Mouse (Mus musculus): ENCODE measurements around the gene Ntn5. TPM values are rescaled to one million over a fixed set of nuclear protein-coding genes. Genes with fewer than 3 reads are reported as not detected.

The Ntn5 gene
- polyA plus RNA-seq, 1 experiment from 2014 or later = 0.88 TPM

GRCm38 (mm10) chr7:45727625-45728024 is 43.8 kb downstream of the Ntn5 start:
- Histone ChIP-seq H3K27ac (no peak overlapping the region), H3K9ac (no peak overlapping the region), H3K4me1 (no peaks in the 10 kb centered on the region), H3K36me3 (replicated peaks) (peaks cover 11% of the 10 kb centered on the region; the same call in 1 of the 2 replicates), H3K4me2 (no peak overlapping the region), H3K27me3 (replicated peaks) (no peaks in the 10 kb centered on the region), H3K9me3 (no peaks in the 10 kb centered on the region), H3K4me3 (no peak overlapping the region)
- 84% methylated on average over 3 of the region's 3 CpGs for WGBS
- ATAC-seq (replicated peaks) = no peak

GRCm38 (mm10) chr7:45730727-45731431 is 47.1 kb downstream of the Ntn5 start:
- ATAC-seq (replicated peaks) = peak; percentile 30; the same call in 1 of the 2 replicates
- WGBS = 16% methylated on average over 16 of the region's 16 CpGs
- H3K9me3 ChIP-seq = no peaks in the 10 kb centered on the region
- no peaks in the 10 kb centered on the region for H3K4me1 ChIP-seq
- H3K9ac ChIP-seq = no peak overlapping the region
- H3K36me3 ChIP-seq (replicated peaks) = no peaks in the 10 kb centered on the region
- H3K4me3 ChIP-seq = no peak overlapping the region
- no peak overlapping the region for H3K4me2 ChIP-seq
- no peaks in the 10 kb centered on the region for H3K27me3 ChIP-seq (replicated peaks)
- no peak overlapping the region for H3K27ac ChIP-seq

- H3K9ac ChIP-seq = no peak overlapping the region
- no peak overlapping the region for H3K4me3 ChIP-seq
- H3K27me3 ChIP-seq (replicated peaks) = no peaks in the 10 kb centered on the region
- WGBS = 75% methylated on average over 5 of the region's 5 CpGs
- no peak for ATAC-seq (replicated peaks)
- H3K27ac ChIP-seq = no peak overlapping the region
- H3K36me3 ChIP-seq (replicated peaks) = no peaks in the 10 kb centered on the region
- no peak overlapping the region for H3K4me2 ChIP-seq
- H3K9me3 ChIP-seq = no peaks in the 10 kb centered on the region
- H3K4me1 ChIP-seq = no peaks in the 10 kb centered on the region
Observed at GRCm38 (mm10) chr7:45733477-45733876, 49.7 kb downstream of the Ntn5 start.

- WGBS = 6% methylated on average over 9 of the region's 9 CpGs
- H3K27ac ChIP-seq = no peak overlapping the region
- H3K4me2 ChIP-seq = no peak overlapping the region
- H3K36me3 ChIP-seq (replicated peaks) = no peaks in the 10 kb centered on the region
- no peaks in the 10 kb centered on the region for H3K27me3 ChIP-seq (replicated peaks)
- no peaks in the 10 kb centered on the region for H3K4me1 ChIP-seq
- no peaks in the 10 kb centered on the region for H3K9me3 ChIP-seq
- no peak overlapping the region for H3K9ac ChIP-seq
- no peak overlapping the region for H3K4me3 ChIP-seq
- ATAC-seq (replicated peaks) = peak; percentile 83
Observed at GRCm38 (mm10) chr7:45739162-45739763, 55.4 kb downstream of the Ntn5 start.

- Histone ChIP-seq H3K4me3 (no peak overlapping the region), H3K9ac (no peak overlapping the region), H3K27me3 (replicated peaks) (no peaks in the 10 kb centered on the region), H3K4me2 (no peak overlapping the region), H3K4me1 (no peaks in the 10 kb centered on the region), H3K36me3 (replicated peaks) (no peaks in the 10 kb centered on the region), H3K9me3 (no peaks in the 10 kb centered on the region), H3K27ac (no peak overlapping the region)
- WGBS = 76% methylated on average over 10 of the region's 10 CpGs
- ATAC-seq (replicated peaks) = peak; percentile 20; the same call in 1 of the 2 replicates
Observed at GRCm38 (mm10) chr7:45739820-45740219, 56.0 kb downstream of the Ntn5 start.

GRCm38 (mm10) chr7:45741308-45741707 is 57.5 kb downstream of the Ntn5 start:
- ATAC-seq (replicated peaks) = no peak
- no peaks in the 10 kb centered on the region for H3K36me3 ChIP-seq (replicated peaks)
- no peak overlapping the region for H3K9ac ChIP-seq
- H3K27ac ChIP-seq = no peak overlapping the region
- H3K9me3 ChIP-seq = no peaks in the 10 kb centered on the region
- no peaks in the 10 kb centered on the region for H3K4me1 ChIP-seq
- H3K4me3 ChIP-seq = no peak overlapping the region
- H3K4me2 ChIP-seq = no peak overlapping the region
- WGBS = 82% methylated on average over 12 of the region's 12 CpGs
- no peaks in the 10 kb centered on the region for H3K27me3 ChIP-seq (replicated peaks)

GRCm38 (mm10) chr7:45741777-45742176 is 58.0 kb downstream of the Ntn5 start:
- ATAC-seq (replicated peaks) = no peak
- 39% methylated on average over 11 of the region's 11 CpGs for WGBS
- no peaks in the 10 kb centered on the region for H3K27me3 ChIP-seq (replicated peaks)
- H3K9me3 ChIP-seq = no peaks in the 10 kb centered on the region
- peak overlapping the region; percentile 12; the same call in 1 of the 2 replicates for H3K4me2 ChIP-seq
- no peak overlapping the region for H3K27ac ChIP-seq
- H3K4me1 ChIP-seq = no peaks in the 10 kb centered on the region
- no peaks in the 10 kb centered on the region for H3K36me3 ChIP-seq (replicated peaks)
- no peak overlapping the region for H3K9ac ChIP-seq
- 0 out of 2 replicates have a peak overlapping the region, but pooled peaks have one; percentile 9 for H3K4me3 ChIP-seq

- H3K4me3 ChIP-seq = 0 out of 2 replicates have a peak overlapping the region, but pooled peaks have one; percentile 9
- no peaks in the 10 kb centered on the region for H3K4me1 ChIP-seq
- H3K9me3 ChIP-seq = no peaks in the 10 kb centered on the region
- no peaks in the 10 kb centered on the region for H3K27me3 ChIP-seq (replicated peaks)
- no peak for ATAC-seq (replicated peaks)
- no peaks in the 10 kb centered on the region for H3K36me3 ChIP-seq (replicated peaks)
- no peak overlapping the region for H3K9ac ChIP-seq
- 34% methylated on average over 19 of the region's 19 CpGs for WGBS
- H3K4me2 ChIP-seq = peak overlapping the region; percentile 12; the same call in 1 of the 2 replicates
- H3K27ac ChIP-seq = no peak overlapping the region
Observed at GRCm38 (mm10) chr7:45742338-45742737, 58.5 kb downstream of the Ntn5 start.

Other genes with a start within 250 kb of the Ntn5 start
- 21.0 and 22.7 TPM in 2 replicates for gene Gys1, start 249.2 kb upstream of the Ntn5 start, polyA plus RNA-seq (2015; fragmentation: Nextera tagmentation; extraction: Ambion mirVana)
- 107 and 117 TPM in 2 replicates for gene Ruvbl2, start 245.9 kb upstream of the Ntn5 start, polyA plus RNA-seq (2015; fragmentation: Nextera tagmentation; extraction: Ambion mirVana)
- gene Ftl1, start 224.1 kb upstream of the Ntn5 start, polyA plus RNA-seq (2015; fragmentation: Nextera tagmentation; extraction: Ambion mirVana) = 6,021 and 6,209 TPM in 2 replicates
- 257 and 261 TPM in 2 replicates for gene Bax, start 217.1 kb upstream of the Ntn5 start, polyA plus RNA-seq (2015; fragmentation: Nextera tagmentation; extraction: Ambion mirVana)
- gene Tulp2, start 202.1 kb upstream of the Ntn5 start, polyA plus RNA-seq (2015; fragmentation: Nextera tagmentation; extraction: Ambion mirVana) = 0.08 and 0.23 TPM in 2 replicates
- gene Gm45808, start 197.2 kb upstream of the Ntn5 start, polyA plus RNA-seq (2015; fragmentation: Nextera tagmentation; extraction: Ambion mirVana) = not detected in 2 replicates
- 4.0 and 4.1 TPM in 2 replicates for gene Dhdh, start 195.2 kb upstream of the Ntn5 start, polyA plus RNA-seq (2015; fragmentation: Nextera tagmentation; extraction: Ambion mirVana)
- gene Nucb1, start 173.6 kb upstream of the Ntn5 start, polyA plus RNA-seq (2015; fragmentation: Nextera tagmentation; extraction: Ambion mirVana) = 118 and 121 TPM in 2 replicates
- gene Ppp1r15a, start 157.8 kb upstream of the Ntn5 start, polyA plus RNA-seq (2015; fragmentation: Nextera tagmentation; extraction: Ambion mirVana) = 11.7 and 12.5 TPM in 2 replicates
- gene Plekha4, start 157.7 kb upstream of the Ntn5 start, polyA plus RNA-seq (2015; fragmentation: Nextera tagmentation; extraction: Ambion mirVana) = 1.3 TPM in 2 replicates
- gene Hsd17b14, start 129.1 kb upstream of the Ntn5 start, polyA plus RNA-seq (2015; fragmentation: Nextera tagmentation; extraction: Ambion mirVana) = 0.37 TPM in 1 of 2 replicates, not detected in the other
- 23.8 and 27.1 TPM in 2 replicates for gene Bcat2, start 113.9 kb upstream of the Ntn5 start, polyA plus RNA-seq (2015; fragmentation: Nextera tagmentation; extraction: Ambion mirVana)
- gene Fgf21, start 68.5 kb upstream of the Ntn5 start, polyA plus RNA-seq (2015; fragmentation: Nextera tagmentation; extraction: Ambion mirVana) = not detected in 2 replicates
- gene Fut1, start 66.7 kb upstream of the Ntn5 start, polyA plus RNA-seq (2015; fragmentation: Nextera tagmentation; extraction: Ambion mirVana) = not detected in 2 replicates
- not detected in 2 replicates for gene Izumo1, start 62.2 kb upstream of the Ntn5 start, polyA plus RNA-seq (2015; fragmentation: Nextera tagmentation; extraction: Ambion mirVana)
- 21.8 and 23.1 TPM in 2 replicates for gene Rasip1, start 56.5 kb upstream of the Ntn5 start, polyA plus RNA-seq (2015; fragmentation: Nextera tagmentation; extraction: Ambion mirVana)
- gene Mamstr, start 44.0 kb upstream of the Ntn5 start, polyA plus RNA-seq (2015; fragmentation: Nextera tagmentation; extraction: Ambion mirVana) = 3.6 and 3.8 TPM in 2 replicates
- gene Fut2, start 17.6 kb upstream of the Ntn5 start, polyA plus RNA-seq (2015; fragmentation: Nextera tagmentation; extraction: Ambion mirVana) = 0.05 and 0.18 TPM in 2 replicates
- gene Sec1, start 10.4 kb downstream of the Ntn5 start, polyA plus RNA-seq (2015; fragmentation: Nextera tagmentation; extraction: Ambion mirVana) = 0.34 and 0.36 TPM in 2 replicates
- 70.7 and 73.8 TPM in 2 replicates for gene Car11, start 15.8 kb downstream of the Ntn5 start, polyA plus RNA-seq (2015; fragmentation: Nextera tagmentation; extraction: Ambion mirVana)
- gene Dbp, start 21.1 kb downstream of the Ntn5 start, polyA plus RNA-seq (2015; fragmentation: Nextera tagmentation; extraction: Ambion mirVana) = 3.3 and 3.8 TPM in 2 replicates
- gene Rpl18, start 31.4 kb downstream of the Ntn5 start, polyA plus RNA-seq (2015; fragmentation: Nextera tagmentation; extraction: Ambion mirVana) = 537 and 538 TPM in 2 replicates
- gene Sphk2, start 34.0 kb downstream of the Ntn5 start, polyA plus RNA-seq (2015; fragmentation: Nextera tagmentation; extraction: Ambion mirVana) = 24.5 and 26.4 TPM in 2 replicates
- 0.54 and 0.74 TPM in 2 replicates for gene Fam83e, start 37.2 kb downstream of the Ntn5 start, polyA plus RNA-seq (2015; fragmentation: Nextera tagmentation; extraction: Ambion mirVana)
- not detected in 2 replicates for gene Spaca4, start 41.8 kb downstream of the Ntn5 start, polyA plus RNA-seq (2015; fragmentation: Nextera tagmentation; extraction: Ambion mirVana)
- 29.8 and 34.8 TPM in 2 replicates for gene Lmtk3, start 99.7 kb downstream of the Ntn5 start, polyA plus RNA-seq (2015; fragmentation: Nextera tagmentation; extraction: Ambion mirVana)
- gene Sult2b1, start 100.6 kb downstream of the Ntn5 start, polyA plus RNA-seq (2015; fragmentation: Nextera tagmentation; extraction: Ambion mirVana) = 8.3 and 9.7 TPM in 2 replicates
- gene Cyth2, start 130.6 kb downstream of the Ntn5 start, polyA plus RNA-seq (2015; fragmentation: Nextera tagmentation; extraction: Ambion mirVana) = 329 and 334 TPM in 2 replicates
- 1.1 TPM in 2 replicates for gene Kcnj14, start 140.8 kb downstream of the Ntn5 start, polyA plus RNA-seq (2015; fragmentation: Nextera tagmentation; extraction: Ambion mirVana)
- 40.5 and 44.2 TPM in 2 replicates for gene Grwd1, start 146.9 kb downstream of the Ntn5 start, polyA plus RNA-seq (2015; fragmentation: Nextera tagmentation; extraction: Ambion mirVana)
- 53.0 and 54.9 TPM in 2 replicates for gene Kdelr1, start 188.8 kb downstream of the Ntn5 start, polyA plus RNA-seq (2015; fragmentation: Nextera tagmentation; extraction: Ambion mirVana)
- 2.7 and 3.9 TPM in 2 replicates for gene Grin2d, start 194.4 kb downstream of the Ntn5 start, polyA plus RNA-seq (2015; fragmentation: Nextera tagmentation; extraction: Ambion mirVana)
- gene Syngr4, start 212.7 kb downstream of the Ntn5 start, polyA plus RNA-seq (2015; fragmentation: Nextera tagmentation; extraction: Ambion mirVana) = 0.22 TPM in 1 of 2 replicates, not detected in the other
- 7.7 and 10.2 TPM in 2 replicates for gene Tmem143, start 212.9 kb downstream of the Ntn5 start, polyA plus RNA-seq (2015; fragmentation: Nextera tagmentation; extraction: Ambion mirVana)
- 35.2 and 40.3 TPM in 2 replicates for gene Emp3, start 237.4 kb downstream of the Ntn5 start, polyA plus RNA-seq (2015; fragmentation: Nextera tagmentation; extraction: Ambion mirVana)
- gene Ccdc114, start 240.1 kb downstream of the Ntn5 start, polyA plus RNA-seq (2015; fragmentation: Nextera tagmentation; extraction: Ambion mirVana) = 6.0 TPM in 2 replicates

Data from midbrain, embryonic 15.5 days (tissue).